Mouse (Mus musculus): ENCODE data around the gene Ptgr1. TPM values are rescaled to one million over a fixed set of nuclear protein-coding genes. Genes with fewer than 3 reads are reported as not detected.

Ptgr1 gene
- polyA plus RNA-seq, 1 experiment, result 12.4 TPM

DNA sequence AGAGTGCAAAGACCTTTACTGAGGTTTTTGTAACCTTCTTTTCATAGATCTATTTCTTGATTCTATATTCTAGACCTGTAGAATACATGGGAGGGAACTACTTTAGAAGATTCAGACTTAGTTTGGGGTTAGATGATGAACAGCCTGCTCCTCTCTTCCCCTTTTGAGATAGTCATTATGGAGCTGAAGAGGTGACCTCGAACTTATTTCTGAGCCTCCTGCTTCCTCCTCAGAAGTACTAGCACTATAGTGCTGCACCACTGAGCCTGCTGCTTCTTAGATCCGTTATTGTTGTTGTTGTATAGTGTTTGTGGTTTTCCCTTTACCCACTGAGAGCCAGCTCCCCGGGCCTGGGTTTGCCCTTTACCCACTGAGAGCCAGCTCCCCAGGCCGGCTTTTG lies 22.8 kb upstream of the Ptgr1 start:
- Histone ChIP-seq H3K4me3 (replicated peaks; ENCODE audit: control insufficient read depth, low read depth, low read length) (no peak overlapping the region), H3K27ac (ENCODE audit: control insufficient read depth, insufficient read depth, low read depth, low read length, poor library complexity) (no peak overlapping the region), H3K4me1 (ENCODE audit: control insufficient read depth, insufficient read depth, low read length) (peaks cover 11% of the 10 kb centered on the region)
- WGBS, result 5% methylated on average over 4 of the region's 4 CpGs
- TF ChIP-seq CTCF (IDR thresholded peaks at IDR 0.05; ENCODE audit: control insufficient read depth, insufficient read depth, low read length) (no peak), POLR2A (IDR thresholded peaks at IDR 0.05; ENCODE audit: borderline replicate concordance, control insufficient read depth, low read depth, low read length) (no peak)

- TF ChIP-seq POLR2A (IDR thresholded peaks at IDR 0.05; ENCODE audit: borderline replicate concordance, control insufficient read depth, low read depth, low read length) (no peak), CTCF (IDR thresholded peaks at IDR 0.05; ENCODE audit: control insufficient read depth, insufficient read depth, low read length) (no peak)
- H3K4me3 ChIP-seq (replicated peaks; ENCODE audit: control insufficient read depth, low read depth, low read length), result peak overlapping the region; percentile 55
- H3K27ac ChIP-seq (ENCODE audit: control insufficient read depth, insufficient read depth, low read depth, low read length, poor library complexity), result no peak overlapping the region; the same call in 1 of the 2 replicates
- H3K4me1 ChIP-seq (ENCODE audit: control insufficient read depth, insufficient read depth, low read length), result peaks cover 11% of the 10 kb centered on the region
- 11% methylated on average over 7 of the region's 7 CpGs for WGBS
These were observed 22.3 kb upstream of the Ptgr1 start for GRCm38 (mm10) chr4:59009186-59009585.

GRCm38 (mm10) chr4:59007974-59008373 lies 21.1 kb upstream of the Ptgr1 start:
- no peak overlapping the region for H3K27ac ChIP-seq (ENCODE audit: control insufficient read depth, insufficient read depth, low read depth, low read length, poor library complexity)
- TF ChIP-seq CTCF (IDR thresholded peaks at IDR 0.05; ENCODE audit: control insufficient read depth, insufficient read depth, low read length) (no peak), POLR2A (IDR thresholded peaks at IDR 0.05; ENCODE audit: borderline replicate concordance, control insufficient read depth, low read depth, low read length) (no peak)
- H3K4me1 ChIP-seq (ENCODE audit: control insufficient read depth, insufficient read depth, low read length), result peaks cover 11% of the 10 kb centered on the region
- 77% methylated on average over 5 of the region's 5 CpGs for WGBS
- H3K4me3 ChIP-seq (replicated peaks; ENCODE audit: control insufficient read depth, low read depth, low read length), result no peak overlapping the region

DNA sequence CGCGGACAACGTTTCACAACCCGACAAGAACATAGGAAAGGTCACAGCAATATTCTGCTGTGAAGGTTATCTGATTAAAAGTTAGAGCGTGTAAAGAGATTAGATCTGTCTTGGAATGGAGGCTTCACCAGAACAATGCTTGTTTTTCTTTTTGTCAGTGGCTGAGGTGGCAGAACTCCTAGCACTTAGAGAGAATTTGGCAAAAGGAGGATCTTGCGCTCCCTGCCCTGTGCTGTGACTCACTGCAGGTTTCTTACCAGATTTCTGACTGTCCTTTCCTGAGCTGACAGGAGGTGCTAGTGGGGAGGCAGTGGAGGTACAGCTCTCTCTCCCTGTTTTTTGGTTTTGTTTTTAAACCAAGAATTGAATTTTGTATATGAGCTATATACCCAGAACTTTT lies 20.1 kb upstream of the Ptgr1 start:
- TF ChIP-seq CTCF (IDR thresholded peaks at IDR 0.05; ENCODE audit: control insufficient read depth, insufficient read depth, low read length) (no peak), POLR2A (IDR thresholded peaks at IDR 0.05; ENCODE audit: borderline replicate concordance, control insufficient read depth, low read depth, low read length) (no peak)
- no peak overlapping the region for H3K4me3 ChIP-seq (replicated peaks; ENCODE audit: control insufficient read depth, low read depth, low read length)
- 51% methylated on average over 6 of the region's 6 CpGs for WGBS
- peaks cover 11% of the 10 kb centered on the region for H3K4me1 ChIP-seq (ENCODE audit: control insufficient read depth, insufficient read depth, low read length)
- H3K27ac ChIP-seq (ENCODE audit: control insufficient read depth, insufficient read depth, low read depth, low read length, poor library complexity), result no peak overlapping the region

DNA sequence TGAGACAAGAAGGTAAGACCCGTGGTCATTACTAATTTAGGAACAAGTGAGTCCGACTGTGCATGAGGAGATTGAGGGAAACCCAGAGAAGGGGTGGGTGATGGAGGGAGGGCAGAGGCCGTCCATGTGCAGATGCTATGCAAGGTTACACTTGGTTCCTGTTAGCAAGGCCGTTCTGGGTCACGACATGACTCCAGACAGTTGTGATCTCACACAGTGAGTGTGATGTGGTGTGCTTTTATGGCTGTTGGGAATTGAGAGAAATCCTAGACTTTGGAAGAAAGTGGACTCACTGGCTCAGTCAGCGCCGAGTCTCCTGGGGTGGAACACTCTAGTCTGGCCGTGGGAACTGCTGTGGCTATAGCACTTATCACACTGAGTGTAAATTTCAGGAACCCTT lies 19.3 kb upstream of the Ptgr1 start:
- TF ChIP-seq POLR2A (IDR thresholded peaks at IDR 0.05; ENCODE audit: borderline replicate concordance, control insufficient read depth, low read depth, low read length) (no peak), CTCF (IDR thresholded peaks at IDR 0.05; ENCODE audit: control insufficient read depth, insufficient read depth, low read length) (no peak)
- 53% methylated on average over 8 of the region's 8 CpGs for WGBS
- no peak overlapping the region for H3K4me3 ChIP-seq (replicated peaks; ENCODE audit: control insufficient read depth, low read depth, low read length)
- H3K27ac ChIP-seq (ENCODE audit: control insufficient read depth, insufficient read depth, low read depth, low read length, poor library complexity), result no peak overlapping the region
- H3K4me1 ChIP-seq (ENCODE audit: control insufficient read depth, insufficient read depth, low read length), result peaks cover 9% of the 10 kb centered on the region

GRCm38 (mm10) chr4:59003806-59004200 lies 16.9 kb upstream of the Ptgr1 start:
- TF ChIP-seq CTCF (IDR thresholded peaks at IDR 0.05; ENCODE audit: control insufficient read depth, insufficient read depth, low read length) (no peak), POLR2A (IDR thresholded peaks at IDR 0.05; ENCODE audit: borderline replicate concordance, control insufficient read depth, low read depth, low read length) (no peak)
- whole genome bisulfite sequencing, result 36% methylated on average over 7 of the region's 7 CpGs
- Histone ChIP-seq H3K4me1 (ENCODE audit: control insufficient read depth, insufficient read depth, low read length) (peaks cover 6% of the 10 kb centered on the region; the same call in 1 of the 2 replicates), H3K4me3 (replicated peaks; ENCODE audit: control insufficient read depth, low read depth, low read length) (peak overlapping the region; percentile 79), H3K27ac (ENCODE audit: control insufficient read depth, insufficient read depth, low read depth, low read length, poor library complexity) (no peak overlapping the region)

DNA sequence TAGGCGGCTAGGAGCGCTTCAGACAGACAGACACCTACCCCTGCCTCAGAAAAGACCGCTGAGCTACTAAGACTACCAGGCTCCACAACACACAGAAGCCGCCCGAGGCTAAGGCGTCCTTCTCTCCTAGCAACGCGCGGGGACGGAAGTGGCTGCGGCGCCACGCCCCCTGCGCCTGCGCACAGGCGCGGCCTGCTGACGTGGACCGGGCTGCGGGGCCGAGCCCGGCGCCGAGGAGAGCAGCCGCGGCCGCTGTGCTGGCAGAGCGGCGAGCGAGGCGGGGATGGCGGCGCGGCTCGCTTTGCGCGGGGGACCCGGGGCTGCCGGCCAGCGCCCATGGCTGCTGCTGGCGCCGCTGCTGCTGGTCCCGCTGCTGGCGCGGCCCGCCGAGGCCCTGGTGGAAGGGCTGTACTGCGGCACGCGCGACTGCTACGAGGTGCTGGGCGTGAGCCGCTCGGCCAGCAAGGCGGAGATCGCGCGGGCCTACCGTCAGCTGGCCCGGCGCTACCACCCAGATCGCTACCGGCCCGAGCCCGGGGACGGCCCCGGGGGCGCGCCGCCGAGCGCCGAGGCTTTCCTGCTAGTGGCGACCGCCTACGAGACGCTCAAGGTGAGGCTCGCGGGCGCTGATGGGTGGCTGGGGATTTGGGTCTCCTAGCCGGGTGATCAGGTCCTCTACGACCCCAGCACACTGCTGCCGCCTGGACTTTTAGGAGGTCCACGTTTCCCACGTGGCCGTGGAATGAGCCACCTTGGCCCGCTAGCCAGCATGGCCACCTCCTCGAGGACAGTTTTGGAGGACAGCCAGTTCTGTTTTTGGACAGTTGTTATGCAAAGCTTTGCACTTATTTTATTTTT lies 16.3 kb upstream of the Ptgr1 start, which contains the start of gene Gm20503:
Gene Gm20503, plus strand, starts transcription at position 263 of the 858 bp plus-strand sequence.
- Histone ChIP-seq H3K4me3 (replicated peaks; ENCODE audit: control insufficient read depth, low read depth, low read length) (peak within 1 kb of the TSS; percentile 79), H3K4me1 (ENCODE audit: control insufficient read depth, insufficient read depth, low read length) (peaks cover 4% of the 10 kb centered on the region; the same call in 1 of the 2 replicates), H3K27ac (ENCODE audit: control insufficient read depth, insufficient read depth, low read depth, low read length, poor library complexity) (peak within 1 kb of the TSS; percentile 81)
- under 1% methylated on average over 89 of the region's 89 CpGs for WGBS
- TF ChIP-seq POLR2A (IDR thresholded peaks at IDR 0.05; ENCODE audit: borderline replicate concordance, control insufficient read depth, low read depth, low read length), result peak; percentile 78; the same call in 1 of the 2 replicates
- no peak for TF ChIP-seq CTCF (IDR thresholded peaks at IDR 0.05; ENCODE audit: control insufficient read depth, insufficient read depth, low read length)

- Histone ChIP-seq H3K4me1 (ENCODE audit: control insufficient read depth, insufficient read depth, low read length) (no peaks in the 10 kb centered on the region), H3K27ac (ENCODE audit: control insufficient read depth, insufficient read depth, low read depth, low read length, poor library complexity) (no peak overlapping the region), H3K4me3 (replicated peaks; ENCODE audit: control insufficient read depth, low read depth, low read length) (no peak overlapping the region)
- peak; percentile 52 for TF ChIP-seq CTCF (IDR thresholded peaks at IDR 0.05; ENCODE audit: control insufficient read depth, insufficient read depth, low read length)
- no peak for TF ChIP-seq POLR2A (IDR thresholded peaks at IDR 0.05; ENCODE audit: borderline replicate concordance, control insufficient read depth, low read depth, low read length)
- 3% methylated on average over 2 of the region's 2 CpGs for WGBS
These were observed 13.7 kb upstream of the Ptgr1 start for GRCm38 (mm10) chr4:59000614-59001013.
